Mouse (Mus musculus) neural tube, embryonic 11.5 days (tissue): Measurements from ENCODE around the gene Smg6. TPM values are rescaled to one million over a fixed set of nuclear protein-coding genes. Genes with fewer than 3 reads are reported as not detected.
"Not testable (repeated sequence)": the region's sequence is repeated elsewhere in the genome, so short reads cannot be mapped to it uniquely, and the experiment has no call there.

Experiments
- ATAC-seq: fragments of 200-750 bp; cut with Nextera tagmentation; 2 replicates; pipeline ENCODE4 v1.8.0; 2017; ENCODE audit warnings: moderate number of reproducible peaks, mild to moderate bottlenecking, moderate TSS enrichment, moderate library complexity; ENCODE audit not compliant: insufficient read depth, low FRiP score, low TSS enrichment
- DNase-seq: peaks from one replicate; pipeline ENCODE4 v3.0.0-alpha.2; 2015; ENCODE audit warnings: low spot score
- H3K27ac ChIP-seq: fragments of 300-500 bp; sonication (generic); 2 replicates; pipeline ENCODE4 v1.5.1; 2014; ENCODE audit warnings: low read depth, mild to moderate bottlenecking, low read length
- H3K27me3 ChIP-seq: fragments of 300-500 bp; sonication (generic); 2 replicates; pipeline ENCODE4 v1.6.1; 2014; ENCODE audit warnings: mild to moderate bottlenecking, low read length, mixed read lengths; ENCODE audit not compliant: control insufficient read depth, insufficient read depth
- H3K36me3 ChIP-seq: fragments of 300-500 bp; sonication (generic); 2 replicates; pipeline ENCODE4 v1.6.1; 2014; ENCODE audit warnings: mild to moderate bottlenecking, low read length, moderate library complexity, mixed read lengths; ENCODE audit not compliant: control insufficient read depth, insufficient read depth
- H3K4me1 ChIP-seq: fragments of 300-500 bp; sonication (generic); 2 replicates; pipeline ENCODE4 v1.6.1; 2014; ENCODE audit warnings: low read length, mixed read lengths; ENCODE audit not compliant: control insufficient read depth, insufficient read depth
- H3K4me2 ChIP-seq: fragments of 300-500 bp; sonication (generic); 2 replicates; pipeline ENCODE4 v1.6.1; 2014; ENCODE audit warnings: low read depth, mild to moderate bottlenecking, moderate library complexity
- H3K4me3 ChIP-seq: fragments of 300-500 bp; sonication (generic); 2 replicates; pipeline ENCODE4 v1.5.1; 2014; ENCODE audit warnings: low read depth, low read length
- H3K9ac ChIP-seq: fragments of 300-500 bp; sonication (generic); 2 replicates; pipeline ENCODE4 v1.6.1; 2014; ENCODE audit warnings: mild to moderate bottlenecking, low read length
- H3K9me3 ChIP-seq: fragments of 300-500 bp; sonication (generic); 2 replicates; pipeline ENCODE4 v1.6.1; 2016; ENCODE audit warnings: low read length; ENCODE audit not compliant: control insufficient read depth
- WGBS: fragments of 180-500 bp; shearing (Covaris S2); extraction: QIAGEN DNeasy Blood & Tissue Kit; methylation state at CpG from one replicate; pipeline ENCODE4 v1.1.7; 2014; 5-methylcytosine and 5-hydroxymethylcytosine counted together
- polyA plus RNA-seq: library from polyadenylated mRNA; unstranded; fragments of >200 nt; fragmentation: Nextera tagmentation; extraction: Ambion mirVana; gene quantifications from 2 replicates; pipeline ENCODE4 v1.2.1, GENCODE M21; 2014

Smg6 gene
- polyA plus RNA-seq, 1 experiment from 2014 or later, result 17.4 TPM

- H3K4me1 ChIP-seq, result no peaks in the 10 kb centered on the region
- no peak overlapping the region for H3K4me3 ChIP-seq
- peaks cover 2% of the 10 kb centered on the region; the same call in 1 of the 2 replicates for H3K36me3 ChIP-seq
- ATAC-seq, result no peak
- DNase-seq, result no peak
- H3K27ac ChIP-seq, result no peak overlapping the region
- H3K4me2 ChIP-seq, result no peak overlapping the region
- H3K9me3 ChIP-seq, result no peaks in the 10 kb centered on the region
- no peak overlapping the region for H3K9ac ChIP-seq
- H3K27me3 ChIP-seq, result no peaks in the 10 kb centered on the region
Observed at GRCm38 (mm10) chr11:74994856-74995255, 69.2 kb downstream of the Smg6 start.

DNA sequence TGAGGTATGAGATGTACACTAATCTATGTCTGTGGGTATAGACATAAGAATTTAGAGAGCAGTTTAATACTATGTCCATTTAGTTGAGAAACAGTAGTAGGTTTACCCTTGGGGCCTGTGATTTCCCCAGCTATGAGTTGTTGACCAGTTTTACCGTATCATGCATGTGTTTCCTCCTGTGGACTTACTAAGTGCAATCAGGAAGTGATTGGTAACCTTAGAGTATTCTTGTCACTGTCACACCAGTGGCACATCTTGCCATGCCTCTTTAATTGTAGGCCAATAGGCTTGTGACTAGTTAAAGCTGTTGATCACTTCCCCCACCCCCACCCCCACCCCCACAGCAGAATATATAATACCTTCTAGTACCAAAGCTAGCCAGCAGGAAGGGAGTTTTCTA lies 70.9 kb downstream of the Smg6 start:
- H3K4me3 ChIP-seq, result no peak overlapping the region
- H3K36me3 ChIP-seq, result no peaks in the 10 kb centered on the region
- WGBS, result 91% methylated on average over 1 of the region's 1 CpGs
- H3K27ac ChIP-seq, result no peak overlapping the region
- H3K9me3 ChIP-seq, result no peaks in the 10 kb centered on the region
- H3K27me3 ChIP-seq, result no peaks in the 10 kb centered on the region
- no peaks in the 10 kb centered on the region for H3K4me1 ChIP-seq
- no peak overlapping the region for H3K4me2 ChIP-seq
- ATAC-seq, result no peak
- no peak for DNase-seq
- H3K9ac ChIP-seq, result no peak overlapping the region

- no peaks in the 10 kb centered on the region for H3K27me3 ChIP-seq
- H3K9me3 ChIP-seq, result no peaks in the 10 kb centered on the region
- H3K27ac ChIP-seq, result peak overlapping the region; percentile 68; the same call in 1 of the 2 replicates
- DNase-seq, result peak; percentile 28
- H3K9ac ChIP-seq, result peak overlapping the region; percentile 7; the same call in 1 of the 2 replicates
- no peak overlapping the region for H3K4me2 ChIP-seq
- no peak for ATAC-seq
- no peak overlapping the region for H3K4me3 ChIP-seq
- no peaks in the 10 kb centered on the region for H3K36me3 ChIP-seq
- 39% methylated on average over 10 of the region's 10 CpGs for WGBS
- no peaks in the 10 kb centered on the region for H3K4me1 ChIP-seq
Observed at GRCm38 (mm10) chr11:75000869-75001653, 75.4 kb downstream of the Smg6 start.

- H3K36me3 ChIP-seq, result no peaks in the 10 kb centered on the region
- ATAC-seq (no peak), DNase-seq (no peak)
- no peak overlapping the region for H3K27ac ChIP-seq
- H3K27me3 ChIP-seq, result no peaks in the 10 kb centered on the region
- H3K9ac ChIP-seq, result no peak overlapping the region
- no peak overlapping the region for H3K4me3 ChIP-seq
- 83% methylated on average over 2 of the region's 2 CpGs for WGBS
- no peak overlapping the region for H3K4me2 ChIP-seq
- H3K4me1 ChIP-seq, result peaks cover 9% of the 10 kb centered on the region; the same call in 1 of the 2 replicates
- no peaks in the 10 kb centered on the region for H3K9me3 ChIP-seq
Observed at GRCm38 (mm10) chr11:75008270-75008669, 82.6 kb downstream of the Smg6 start.

- not testable (repeated sequence) for H3K9me3 ChIP-seq, H3K27ac ChIP-seq, ATAC-seq, H3K9ac ChIP-seq, DNase-seq, H3K4me3 ChIP-seq, H3K27me3 ChIP-seq, H3K36me3 ChIP-seq, H3K4me2 ChIP-seq
- 80% methylated on average over 2 of the region's 2 CpGs for WGBS
- H3K4me1 ChIP-seq, result peaks cover 15% of the 10 kb centered on the region; the same call in 1 of the 2 replicates
Observed at GRCm38 (mm10) chr11:75009537-75009936, 83.9 kb downstream of the Smg6 start.

GRCm38 (mm10) chr11:75012997-75013694 lies 87.5 kb downstream of the Smg6 start:
- no peaks in the 10 kb centered on the region for H3K36me3 ChIP-seq
- DNase-seq (peak; percentile 40), ATAC-seq (no peak)
- no peak overlapping the region for H3K4me2 ChIP-seq
- H3K27me3 ChIP-seq, result no peaks in the 10 kb centered on the region
- peaks cover 17% of the 10 kb centered on the region for H3K4me1 ChIP-seq
- no peak overlapping the region for H3K9ac ChIP-seq
- no peaks in the 10 kb centered on the region for H3K9me3 ChIP-seq
- 44% methylated on average over 12 of the region's 12 CpGs for WGBS
- no peak overlapping the region for H3K4me3 ChIP-seq
- H3K27ac ChIP-seq, result peak overlapping the region; percentile 62; the same call in 1 of the 2 replicates

GRCm38 (mm10) chr11:75013764-75014695 lies 88.4 kb downstream of the Smg6 start:
- H3K4me3 ChIP-seq, result no peak overlapping the region
- no peaks in the 10 kb centered on the region for H3K36me3 ChIP-seq
- H3K27ac ChIP-seq, result peak overlapping the region; percentile 47; the same call in 1 of the 2 replicates
- no peak overlapping the region for H3K9ac ChIP-seq
- peaks cover 17% of the 10 kb centered on the region for H3K4me1 ChIP-seq
- H3K9me3 ChIP-seq, result no peaks in the 10 kb centered on the region
- no peak for DNase-seq
- no peaks in the 10 kb centered on the region for H3K27me3 ChIP-seq
- no peak overlapping the region for H3K4me2 ChIP-seq
- 80% methylated on average over 12 of the region's 12 CpGs for whole genome bisulfite sequencing
- ATAC-seq, result no peak

GRCm38 (mm10) chr11:75014816-75015215 lies 89.2 kb downstream of the Smg6 start:
- Histone ChIP-seq H3K4me1 (peaks cover 17% of the 10 kb centered on the region), H3K9me3 (no peaks in the 10 kb centered on the region), H3K27ac (peak overlapping the region; percentile 40; the same call in 1 of the 2 replicates), H3K9ac (no peak overlapping the region), H3K36me3 (no peaks in the 10 kb centered on the region), H3K4me3 (no peak overlapping the region), H3K27me3 (no peaks in the 10 kb centered on the region), H3K4me2 (no peak overlapping the region)
- WGBS, result 25% methylated on average over 4 of the region's 4 CpGs
- DNase-seq, result no peak
- no peak for ATAC-seq
